Mouse (Mus musculus): ENCODE measurements around the gene Lamb1. TPM values are rescaled to one million over a fixed set of nuclear protein-coding genes. Genes with fewer than 3 reads are reported as not detected.

Lamb1 gene
- total RNA-seq, 2 experiments from 2014 or later = 12.9 to 15.9 TPM

DNA sequence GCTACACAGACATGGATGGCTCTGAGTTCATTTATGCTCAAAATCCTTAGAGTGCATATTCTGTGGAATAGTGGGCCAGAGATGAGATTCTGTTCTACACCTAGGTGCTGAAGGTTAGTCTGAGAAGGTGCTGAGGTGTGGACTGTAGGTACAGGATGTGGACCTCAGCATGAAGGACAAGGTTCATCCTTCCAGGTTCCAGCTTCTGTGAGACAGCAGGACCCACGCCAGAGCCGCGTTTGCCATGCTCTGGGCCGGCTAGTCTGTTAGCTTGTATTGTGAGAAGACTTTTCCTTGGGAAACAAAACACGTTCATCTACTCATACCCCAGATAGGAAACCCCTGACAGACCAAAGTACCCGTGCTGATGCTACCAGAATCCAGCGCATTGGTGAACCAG lies 8.6 kb downstream of the Lamb1 start:
- DNase-seq = no peak
- Histone ChIP-seq H3K4me3 (no peak overlapping the region), H3K27ac (no peak overlapping the region)
- no peak for TF ChIP-seq CTCF (IDR thresholded peaks at IDR 0.05)
- intact Hi-C loops (cut with DNase I) = no loop called here

DNA sequence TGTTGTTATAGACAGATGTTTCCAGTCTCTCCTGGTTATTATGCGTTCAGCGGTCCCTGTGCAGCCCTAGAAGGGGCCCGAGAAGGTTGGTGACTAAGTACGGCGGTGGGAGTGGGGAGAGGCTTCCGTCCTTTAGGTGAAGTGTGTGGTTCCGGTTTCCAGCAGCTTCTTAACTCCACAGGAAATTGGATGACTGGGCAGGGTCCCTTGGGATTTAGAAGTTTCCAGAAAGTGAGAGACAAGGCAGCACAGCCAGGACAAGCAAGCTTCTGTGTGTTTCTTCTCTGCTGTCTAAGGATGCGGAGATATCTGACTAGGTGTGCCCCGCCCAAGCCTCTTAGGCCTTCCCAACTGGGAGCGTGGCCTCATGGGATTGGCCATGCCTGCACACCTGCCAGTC lies 10.4 kb downstream of the Lamb1 start:
- intact Hi-C loops (cut with DNase I) = no loop called here
- Histone ChIP-seq H3K27ac (peak overlapping the region; percentile 57), H3K4me3 (peak overlapping the region; percentile 46)
- no peak for DNase-seq
- no peak for TF ChIP-seq CTCF (IDR thresholded peaks at IDR 0.05)

DNA sequence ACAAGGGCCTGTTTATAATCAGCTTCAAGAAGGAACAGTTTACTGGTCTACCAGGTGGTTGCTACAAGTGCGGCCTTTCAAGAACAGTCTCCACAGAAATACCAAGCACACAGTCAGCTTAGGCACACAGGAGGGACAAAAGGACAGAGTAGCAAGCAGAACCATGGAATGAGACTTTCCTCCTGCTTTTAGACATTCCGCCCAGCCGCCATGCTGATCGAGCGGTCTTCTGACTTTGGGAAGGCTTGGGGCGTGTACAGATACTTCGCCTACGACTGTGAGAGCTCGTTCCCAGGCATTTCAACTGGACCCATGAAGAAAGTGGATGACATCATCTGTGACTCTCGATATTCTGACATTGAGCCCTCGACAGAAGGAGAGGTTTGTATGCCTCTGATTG lies 13.2 kb downstream of the Lamb1 start:
- intact Hi-C loops (cut with DNase I) = no loop called here
- TF ChIP-seq CTCF (IDR thresholded peaks at IDR 0.05) = no peak
- Histone ChIP-seq H3K4me3 (no peak overlapping the region), H3K27ac (no peak overlapping the region)
- DNase-seq = no peak

DNA sequence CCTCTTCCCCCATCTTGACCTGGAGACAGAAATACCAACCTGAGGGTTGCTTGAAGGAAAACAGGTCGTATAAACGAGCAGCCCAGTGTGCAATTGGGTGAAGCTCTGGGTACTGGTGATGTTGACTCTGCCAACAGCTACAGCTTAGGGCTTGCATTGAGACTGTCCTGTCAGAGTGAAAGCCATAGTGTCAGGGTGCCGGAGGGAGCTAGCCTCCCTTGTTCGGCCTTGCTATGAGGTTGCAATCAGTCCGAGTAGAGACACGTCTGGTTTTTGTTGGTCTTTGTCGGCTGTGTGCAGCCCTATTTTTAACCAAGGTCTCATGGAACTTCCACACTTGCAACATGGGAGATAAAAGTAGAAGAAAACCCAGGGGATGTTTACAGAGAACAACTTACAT lies 15.3 kb downstream of the Lamb1 start:
- Histone ChIP-seq H3K27ac (no peak overlapping the region), H3K4me3 (no peak overlapping the region)
- no peak for DNase-seq
- intact Hi-C loops (cut with DNase I) = no loop called here
- TF ChIP-seq CTCF (IDR thresholded peaks at IDR 0.05) = no peak

DNA sequence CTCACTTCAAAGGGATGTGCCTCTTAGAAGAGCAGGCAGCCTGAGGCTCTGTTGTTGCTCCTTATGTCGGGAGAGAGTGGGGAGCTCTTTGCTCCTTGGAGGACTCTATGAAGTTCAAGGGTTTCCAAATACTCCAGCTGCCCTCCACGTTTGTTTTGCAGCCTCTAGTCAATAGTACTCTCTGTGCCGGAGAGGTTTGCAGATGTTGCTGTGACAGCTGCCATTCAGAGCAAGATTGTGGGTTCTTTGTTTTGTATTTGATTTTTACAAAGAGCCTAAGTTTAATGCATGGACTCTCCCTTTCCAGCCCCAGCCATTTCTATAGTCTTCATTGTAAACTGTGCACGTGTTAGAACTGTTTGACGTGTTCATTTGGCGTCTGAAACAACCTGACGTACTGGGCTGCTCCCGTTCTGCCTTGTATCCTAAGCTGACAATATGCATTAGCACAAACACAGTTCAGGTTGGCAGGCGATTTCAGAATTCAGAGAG lies 16.1 kb downstream of the Lamb1 start:
- Histone ChIP-seq H3K4me3 (no peak overlapping the region), H3K27ac (no peak overlapping the region)
- no peak for DNase-seq
- intact Hi-C loops (cut with DNase I) = no loop called here
- TF ChIP-seq CTCF (IDR thresholded peaks at IDR 0.05) = no peak

DNA sequence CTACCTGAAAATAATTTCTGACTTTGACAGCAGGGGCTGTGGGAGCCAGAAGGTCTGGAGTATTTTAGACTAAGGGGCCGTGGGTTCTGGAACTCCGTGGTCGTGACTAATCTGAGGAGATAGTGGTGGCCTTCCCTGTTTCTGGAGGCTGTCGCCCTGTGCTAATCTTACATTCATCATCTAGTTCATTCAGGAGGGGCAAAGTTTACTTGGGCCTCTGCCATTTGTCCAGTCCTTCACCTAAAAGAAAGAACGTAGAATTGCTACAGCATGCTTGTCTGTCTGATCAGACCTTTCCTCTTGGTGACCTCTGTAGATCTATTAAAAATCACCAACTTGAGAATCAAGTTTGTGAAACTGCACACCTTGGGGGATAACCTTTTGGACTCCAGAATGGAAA lies 17.2 kb downstream of the Lamb1 start:
- intact Hi-C loops (cut with DNase I) = no loop called here
- no peak overlapping the region for H3K27ac ChIP-seq
- H3K4me3 ChIP-seq = no peak overlapping the region
- TF ChIP-seq CTCF (IDR thresholded peaks at IDR 0.05) = no peak
- DNase-seq = no peak

DNA sequence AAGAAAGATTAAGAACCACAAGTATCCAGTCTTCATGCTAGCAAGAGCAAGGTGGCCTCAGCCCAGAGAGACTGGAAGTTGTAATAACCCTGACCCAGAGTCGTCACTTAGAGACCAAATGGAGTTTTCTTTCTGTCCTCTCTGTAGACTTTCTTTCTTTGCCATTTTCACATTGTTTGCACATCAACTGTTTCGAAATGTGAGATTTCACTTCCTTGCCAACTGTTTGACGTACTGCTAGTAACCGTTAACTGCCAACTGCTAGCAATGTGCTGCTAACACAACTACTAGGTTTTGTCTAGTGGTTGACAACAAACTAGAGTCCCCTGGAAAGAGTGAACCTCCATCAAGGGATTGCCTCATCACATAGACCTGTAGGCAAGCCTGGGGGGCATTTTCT lies 18.1 kb downstream of the Lamb1 start:
- TF ChIP-seq CTCF (IDR thresholded peaks at IDR 0.05) = no peak
- Histone ChIP-seq H3K4me3 (no peak overlapping the region), H3K27ac (no peak overlapping the region)
- intact Hi-C loops (cut with DNase I) = no loop called here
- no peak for DNase-seq

DNA sequence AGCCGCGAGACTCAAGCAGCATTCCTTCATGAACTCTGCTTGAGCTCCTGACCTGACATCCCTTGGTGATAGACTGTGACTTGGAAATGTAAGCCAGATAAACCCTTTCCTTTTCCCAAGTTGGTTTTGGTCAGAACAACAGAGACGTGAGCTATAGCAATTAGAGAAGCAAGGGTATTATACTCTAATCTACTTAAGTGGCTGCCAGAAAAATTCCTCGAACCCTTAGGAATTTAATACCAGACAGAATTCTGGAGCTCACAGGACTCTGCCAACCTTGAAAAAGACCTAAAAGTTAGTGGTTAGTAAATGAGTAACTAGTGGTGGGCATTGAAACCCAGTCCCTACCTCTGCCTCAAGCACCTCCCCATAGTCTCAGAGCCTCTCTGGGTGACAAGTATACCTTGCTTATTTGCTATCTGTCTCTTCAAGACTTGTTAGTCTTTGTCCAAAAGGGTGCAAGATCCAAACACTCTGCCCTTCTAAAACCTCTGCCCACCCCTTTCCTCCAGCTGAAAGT lies 18.6 kb downstream of the Lamb1 start:
- no peak for TF ChIP-seq CTCF (IDR thresholded peaks at IDR 0.05)
- intact Hi-C loops (cut with DNase I) = no loop called here
- Histone ChIP-seq H3K27ac (no peak overlapping the region), H3K4me3 (no peak overlapping the region)
- DNase-seq = no peak

DNA sequence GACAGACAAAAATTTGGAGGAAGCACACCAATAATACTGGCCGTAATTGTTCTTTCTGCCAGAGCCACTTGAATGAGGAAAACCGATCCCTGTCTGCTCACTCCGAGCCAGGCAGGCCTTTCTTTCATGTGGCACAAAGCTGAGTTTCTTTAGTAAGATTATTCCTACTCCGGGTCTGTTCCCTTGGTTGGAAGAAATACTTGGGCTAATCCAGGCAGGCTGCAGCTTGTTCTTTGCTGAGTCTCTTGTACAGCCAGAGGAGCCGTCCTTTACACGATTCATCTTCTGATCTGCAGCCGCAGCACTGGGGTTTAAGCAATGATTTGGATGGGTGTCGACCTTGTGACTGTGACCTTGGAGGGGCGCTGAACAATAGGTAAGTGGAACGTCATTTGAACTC lies 24.0 kb downstream of the Lamb1 start:
- intact Hi-C loops (cut with DNase I) = no loop called here
- no peak overlapping the region for H3K4me3 ChIP-seq
- no peak overlapping the region for H3K27ac ChIP-seq
- TF ChIP-seq CTCF (IDR thresholded peaks at IDR 0.05) = no peak
- no peak for DNase-seq

DNA sequence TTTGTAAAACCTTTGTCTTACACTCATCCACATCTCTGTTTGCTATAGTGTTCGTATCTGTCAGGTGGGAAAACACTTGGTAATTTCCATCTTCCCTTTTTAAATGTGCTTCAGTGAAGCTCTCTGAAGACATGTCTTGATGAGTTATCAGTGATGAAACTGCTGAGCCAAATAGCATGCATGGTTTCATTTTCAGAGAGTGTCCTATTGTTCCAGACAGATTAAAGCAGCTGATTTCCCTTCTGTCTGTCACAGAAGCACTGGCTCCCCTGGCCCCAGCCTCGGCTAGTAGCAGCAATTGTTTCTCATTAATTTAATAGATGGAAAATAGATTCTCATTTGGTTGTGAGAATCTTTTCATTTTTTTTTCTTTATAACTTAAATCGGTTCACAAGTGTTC lies 25.9 kb downstream of the Lamb1 start:
- Histone ChIP-seq H3K27ac (no peak overlapping the region), H3K4me3 (no peak overlapping the region)
- intact Hi-C loops (cut with DNase I) = no loop called here
- DNase-seq = no peak
- TF ChIP-seq CTCF (IDR thresholded peaks at IDR 0.05) = no peak

DNA sequence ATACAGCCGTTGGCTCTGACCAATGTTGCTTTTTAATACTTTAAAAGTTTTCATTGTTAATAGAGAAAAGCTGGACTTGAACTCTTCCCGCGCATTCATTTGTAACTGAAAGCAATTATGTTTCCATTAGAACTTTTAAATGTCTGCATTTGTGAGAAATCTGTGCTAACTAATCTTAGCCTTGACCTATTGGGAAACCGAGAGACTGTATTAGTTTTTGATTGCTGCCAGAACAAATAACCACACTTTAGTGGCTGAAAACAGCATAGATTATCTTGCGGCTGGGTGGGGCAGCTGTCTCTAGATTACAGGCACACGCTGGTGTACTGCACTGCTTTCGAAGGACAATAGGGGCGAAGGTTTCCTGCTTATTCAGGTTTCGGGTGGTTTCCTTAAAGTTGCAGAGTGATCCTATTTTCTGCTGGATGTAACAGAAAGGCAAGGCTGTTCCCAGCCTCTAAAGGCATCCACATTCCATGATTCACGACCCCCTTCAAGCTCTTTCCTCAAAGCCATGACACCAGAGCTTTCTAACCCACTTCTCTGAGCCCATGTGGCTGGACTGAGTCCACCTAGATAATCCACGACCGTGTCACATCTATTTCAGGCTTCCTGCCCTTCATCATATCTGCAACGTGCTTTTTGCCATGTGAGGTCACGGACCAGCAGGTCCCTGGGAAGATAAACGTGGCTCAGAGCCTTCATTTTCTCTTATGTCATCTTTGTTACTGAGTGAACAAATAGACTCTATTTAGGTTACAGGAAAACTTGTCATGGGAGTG lies 28.5 kb downstream of the Lamb1 start:
- Histone ChIP-seq H3K4me3 (no peak overlapping the region), H3K27ac (no peak overlapping the region)
- TF ChIP-seq CTCF (IDR thresholded peaks at IDR 0.05) = no peak
- DNase-seq = no peak
- intact Hi-C loops (cut with DNase I) = no loop called here

DNA sequence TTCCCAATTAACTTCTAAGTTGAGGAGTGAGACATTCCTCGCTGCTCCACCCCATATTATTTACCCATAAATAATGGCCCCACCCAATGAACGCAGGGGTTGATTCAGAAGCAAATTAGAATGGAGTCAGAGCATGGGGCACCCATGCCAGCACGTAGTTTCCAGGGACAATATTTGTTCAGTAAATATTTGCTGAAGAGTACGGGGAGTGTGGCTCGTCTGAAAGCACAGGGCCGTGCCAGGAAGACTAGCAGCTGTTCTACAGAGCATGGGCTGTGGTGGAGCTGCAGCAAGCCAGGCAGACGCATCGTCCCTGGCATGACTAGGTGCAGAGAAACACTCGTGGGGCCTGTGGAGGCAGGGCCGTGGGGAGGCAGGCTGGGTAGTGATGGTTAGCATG lies 29.5 kb downstream of the Lamb1 start:
- DNase-seq = no peak
- no peak for TF ChIP-seq CTCF (IDR thresholded peaks at IDR 0.05)
- H3K27ac ChIP-seq = no peak overlapping the region
- no peak overlapping the region for H3K4me3 ChIP-seq
- intact Hi-C loops (cut with DNase I) = no loop called here

DNA sequence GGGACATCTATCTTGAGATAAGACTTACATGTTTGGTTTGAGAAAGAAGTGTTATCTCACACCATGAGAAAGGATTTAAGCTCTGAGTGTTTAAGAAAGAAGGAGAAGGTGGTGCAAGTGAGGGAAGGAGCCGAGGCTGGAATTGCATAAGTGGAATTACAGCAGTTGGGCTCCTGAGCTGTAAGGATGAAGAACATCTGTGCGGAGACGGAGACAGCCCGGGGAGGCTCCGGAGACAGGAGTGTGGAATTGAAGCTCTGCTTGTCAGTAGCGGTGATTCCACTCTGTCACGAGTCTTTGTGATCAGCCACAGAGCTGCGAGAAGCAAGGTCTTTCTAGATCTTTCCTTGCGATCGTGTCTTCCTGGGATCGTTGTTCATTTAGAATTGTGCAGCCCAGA lies 30.0 kb downstream of the Lamb1 start:
- H3K27ac ChIP-seq = no peak overlapping the region; the same call in 1 of the 2 replicates
- peak overlapping the region; percentile 3 for H3K4me3 ChIP-seq
- TF ChIP-seq CTCF (IDR thresholded peaks at IDR 0.05) = no peak
- no peak for DNase-seq
- intact Hi-C loops (cut with DNase I) = no loop called here

DNA sequence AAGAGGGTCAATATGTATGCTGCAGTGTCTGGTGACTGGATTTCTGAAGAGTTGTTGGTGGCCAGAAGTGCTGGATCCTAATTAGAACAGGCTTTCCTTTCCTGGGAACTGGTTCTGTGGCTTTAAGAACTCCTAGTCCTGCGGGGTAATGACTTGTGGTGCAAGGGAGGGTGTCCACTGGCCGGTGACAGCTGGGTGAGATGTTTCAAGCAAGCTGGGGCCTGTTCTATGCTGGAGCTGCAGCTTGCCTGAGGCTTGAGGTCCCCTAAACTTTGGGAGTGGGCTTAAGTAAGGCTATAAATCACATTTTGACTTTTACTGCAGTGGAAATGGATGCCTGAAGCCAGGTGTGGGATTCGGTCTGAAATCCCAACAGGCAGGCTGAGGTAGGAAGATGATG lies 30.5 kb downstream of the Lamb1 start:
- Histone ChIP-seq H3K4me3 (peak overlapping the region; percentile 3; the same call in 1 of the 2 replicates), H3K27ac (no peak overlapping the region)
- intact Hi-C loops (cut with DNase I) = no loop called here
- no peak for TF ChIP-seq CTCF (IDR thresholded peaks at IDR 0.05)
- no peak for DNase-seq

All from gastrocnemius, adult 2 months (tissue).